Mouse (Mus musculus) right cerebral cortex, postnatal 4 days (tissue): ENCODE measurements around the gene Atxn2.
"Not testable (repeated sequence)": the region's sequence is repeated elsewhere in the genome, so short reads cannot be mapped to it uniquely, and the experiment has no call there.

Source experiments
- DNase-seq: peaks from one replicate; pipeline ENCODE4 v3.0.0-alpha.2; 2022

Atxn2 gene

GRCm38 (mm10) chr5:121711174-121711927 lies at the start of gene Atxn2:
TSS of gene Atxn2 (plus strand) at chr5:121711337.
- peak; percentile 85 for DNase-seq

GRCm38 (mm10) chr5:121661494-121661893 lies 49.6 kb upstream of the Atxn2 start:
- DNase-seq, result no peak

- DNase-seq, result no peak
Measured at GRCm38 (mm10) chr5:121663456-121663855, 47.7 kb upstream of the Atxn2 start.

- no peak for DNase-seq
Measured at GRCm38 (mm10) chr5:121664078-121664477, 47.1 kb upstream of the Atxn2 start.

GRCm38 (mm10) chr5:121664971-121665370 lies 46.2 kb upstream of the Atxn2 start:
- DNase-seq, result no peak

- DNase-seq, result no peak
Measured at GRCm38 (mm10) chr5:121667067-121667466, 44.1 kb upstream of the Atxn2 start.

- no peak for DNase-seq
Measured at GRCm38 (mm10) chr5:121668411-121668810, 42.7 kb upstream of the Atxn2 start.

GRCm38 (mm10) chr5:121670412-121670811 lies 40.7 kb upstream of the Atxn2 start:
- peak; percentile 47 for DNase-seq

- DNase-seq, result no peak
Measured at GRCm38 (mm10) chr5:121682250-121682649, 28.9 kb upstream of the Atxn2 start.

- no peak for DNase-seq
Measured at GRCm38 (mm10) chr5:121685495-121685894, 25.6 kb upstream of the Atxn2 start.

GRCm38 (mm10) chr5:121686113-121686898 lies 24.8 kb upstream of the Atxn2 start:
- no peak for DNase-seq

GRCm38 (mm10) chr5:121690482-121691211 lies 20.5 kb upstream of the Atxn2 start:
- DNase-seq, result no peak

- not testable (repeated sequence) for DNase-seq
Measured at GRCm38 (mm10) chr5:121691436-121691835, 19.7 kb upstream of the Atxn2 start.

- no peak for DNase-seq
Measured at GRCm38 (mm10) chr5:121692897-121693296, 18.2 kb upstream of the Atxn2 start.

- no peak for DNase-seq
Measured at GRCm38 (mm10) chr5:121696761-121697160, 14.4 kb upstream of the Atxn2 start.

- no peak for DNase-seq
Measured at GRCm38 (mm10) chr5:121699891-121700290, 11.2 kb upstream of the Atxn2 start.

- DNase-seq, result peak; percentile 19
Measured at GRCm38 (mm10) chr5:121700496-121700895, 10.6 kb upstream of the Atxn2 start.

- no peak for DNase-seq
Measured at GRCm38 (mm10) chr5:121701111-121701769, 9.9 kb upstream of the Atxn2 start.

GRCm38 (mm10) chr5:121703341-121703740 lies 7.8 kb upstream of the Atxn2 start:
- no peak for DNase-seq

- DNase-seq, result peak; percentile 23
Measured at GRCm38 (mm10) chr5:121704512-121705248, 6.5 kb upstream of the Atxn2 start.

GRCm38 (mm10) chr5:121710402-121710801 lies 735 bp upstream of the Atxn2 start:
- no peak for DNase-seq

- DNase-seq, result no peak
Measured at GRCm38 (mm10) chr5:121710851-121711173, 325 bp upstream of the Atxn2 start.

GRCm38 (mm10) chr5:121711928-121712231 lies 743 bp downstream of the Atxn2 start:
- DNase-seq, result no peak
